Mouse (Mus musculus) heart, embryonic 11.5 days (tissue): Measurements from ENCODE around the gene Gm20695. TPM values are rescaled to one million over a fixed set of nuclear protein-coding genes. Genes with fewer than 3 reads are reported as not detected.
A peak's percentile ranks its signal among the peaks of the same experiment; 100 is the strongest.

Source experiments
- ATAC-seq: fragments of 200-750 bp; cut with Nextera tagmentation; replicated peaks from 2 replicates; pipeline ENCODE4 v1.8.0; 2017; ENCODE audit warnings: moderate library complexity; ENCODE audit not compliant: insufficient number of reproducible peaks, low FRiP score, low TSS enrichment
- H3K27ac ChIP-seq: fragments of 300-500 bp; sonication (generic); 2 replicates; pipeline ENCODE4 v1.5.1; 2014; ENCODE audit warnings: mild to moderate bottlenecking, low read depth, low read length
- H3K27me3 ChIP-seq: fragments of 300-500 bp; sonication (generic); 2 replicates; pipeline ENCODE4 v1.6.1; 2014; ENCODE audit warnings: mild to moderate bottlenecking, low read length, mixed read lengths; ENCODE audit not compliant: control insufficient read depth, insufficient read depth
- H3K36me3 ChIP-seq: fragments of 300-500 bp; sonication (generic); 2 replicates; pipeline ENCODE4 v1.6.1; 2014; ENCODE audit warnings: mild to moderate bottlenecking, low read length, moderate library complexity, mixed read lengths; ENCODE audit not compliant: control insufficient read depth, insufficient read depth
- H3K4me1 ChIP-seq: fragments of 300-500 bp; sonication (generic); 2 replicates; pipeline ENCODE4 v1.6.1; 2014; ENCODE audit warnings: low read length; ENCODE audit not compliant: control insufficient read depth, insufficient read depth
- H3K4me2 ChIP-seq: fragments of 300-500 bp; sonication (generic); 2 replicates; pipeline ENCODE4 v1.6.1; 2014; ENCODE audit warnings: mild to moderate bottlenecking, moderate library complexity
- H3K4me3 ChIP-seq: fragments of 300-500 bp; sonication (generic); 2 replicates; pipeline ENCODE4 v1.5.1; 2014; ENCODE audit warnings: low read depth, low read length
- H3K9ac ChIP-seq: fragments of 300-500 bp; sonication (generic); 2 replicates; pipeline ENCODE4 v1.6.1; 2014; ENCODE audit warnings: mild to moderate bottlenecking, low read depth, low read length, moderate library complexity
- H3K9me3 ChIP-seq: fragments of 300-500 bp; sonication (generic); replicated peaks from 2 replicates; pipeline ENCODE4 v1.6.1; 2016; ENCODE audit warnings: low read length; ENCODE audit not compliant: control insufficient read depth
- WGBS: fragments of 180-500 bp; shearing (Covaris S2); extraction: QIAGEN DNeasy Blood & Tissue Kit; methylation state at CpG from one replicate; pipeline ENCODE4 v1.1.7; 2014; ENCODE audit not compliant: insufficient replicate concordance; 5-methylcytosine and 5-hydroxymethylcytosine counted together
- polyA plus RNA-seq: library from polyadenylated mRNA; unstranded; fragments of >200 nt; fragmentation: Nextera tagmentation; extraction: Ambion mirVana; gene quantifications from 2 replicates; pipeline ENCODE4 v1.2.1, GENCODE M21; 2014

The Gm20695 gene
- polyA plus RNA-seq, 1 experiment from 2014 or later: 2.2 TPM

GRCm38 (mm10) chr16:3909118-3909517 lies 24.7 kb downstream of the Gm20695 start:
- Histone ChIP-seq H3K9me3 (no peaks in the 10 kb centered on the region), H3K4me2 (peak overlapping the region; percentile 90), H3K36me3 (peaks cover 20% of the 10 kb centered on the region), H3K4me3 (peak overlapping the region; percentile 68), H3K27ac (peak overlapping the region; percentile 60; the same call in 1 of the 2 replicates), H3K4me1 (peaks cover 5% of the 10 kb centered on the region; the same call in 1 of the 2 replicates), H3K9ac (peak overlapping the region; percentile 80), H3K27me3 (no peaks in the 10 kb centered on the region)
- no peak; the same call in 1 of the 2 replicates for ATAC-seq
- WGBS: 11% methylated on average over 20 of the region's 20 CpGs

GRCm38 (mm10) chr16:3920756-3921155 lies 36.3 kb downstream of the Gm20695 start:
- Histone ChIP-seq H3K27me3 (no peaks in the 10 kb centered on the region), H3K4me3 (no peak overlapping the region), H3K9ac (no peak overlapping the region), H3K4me2 (no peak overlapping the region), H3K27ac (no peak overlapping the region), H3K36me3 (peaks cover 19% of the 10 kb centered on the region), H3K4me1 (no peaks in the 10 kb centered on the region), H3K9me3 (no peaks in the 10 kb centered on the region)
- ATAC-seq: no peak
- 89% methylated on average over 2 of the region's 2 CpGs for WGBS

GRCm38 (mm10) chr16:3923515-3923914 lies 39.1 kb downstream of the Gm20695 start:
- peaks cover 17% of the 10 kb centered on the region for H3K36me3 ChIP-seq
- ATAC-seq: no peak
- H3K4me1 ChIP-seq: no peaks in the 10 kb centered on the region
- H3K27me3 ChIP-seq: no peaks in the 10 kb centered on the region
- no peak overlapping the region for H3K4me3 ChIP-seq
- WGBS: 80% methylated on average over 3 of the region's 3 CpGs
- no peak overlapping the region for H3K4me2 ChIP-seq
- no peak overlapping the region for H3K9ac ChIP-seq
- H3K27ac ChIP-seq: no peak overlapping the region
- no peaks in the 10 kb centered on the region for H3K9me3 ChIP-seq

GRCm38 (mm10) chr16:3923966-3924365 lies 39.5 kb downstream of the Gm20695 start:
- Histone ChIP-seq H3K27me3 (no peaks in the 10 kb centered on the region), H3K9me3 (no peaks in the 10 kb centered on the region), H3K4me3 (no peak overlapping the region), H3K36me3 (peaks cover 19% of the 10 kb centered on the region), H3K9ac (no peak overlapping the region), H3K27ac (no peak overlapping the region), H3K4me1 (no peaks in the 10 kb centered on the region), H3K4me2 (no peak overlapping the region)
- no peak for ATAC-seq
- 72% methylated on average over 4 of the region's 4 CpGs for WGBS

GRCm38 (mm10) chr16:3928582-3928981 lies 44.1 kb downstream of the Gm20695 start:
- Histone ChIP-seq H3K9ac (no peak overlapping the region), H3K9me3 (no peaks in the 10 kb centered on the region), H3K4me3 (no peak overlapping the region), H3K4me2 (no peak overlapping the region), H3K4me1 (no peaks in the 10 kb centered on the region), H3K27me3 (no peaks in the 10 kb centered on the region), H3K27ac (no peak overlapping the region), H3K36me3 (peaks cover 19% of the 10 kb centered on the region)
- 42% methylated on average over 1 of the region's 1 CpGs for whole genome bisulfite sequencing
- ATAC-seq: no peak

GRCm38 (mm10) chr16:3929151-3929550 lies 44.7 kb downstream of the Gm20695 start:
- Histone ChIP-seq H3K9ac (no peak overlapping the region), H3K4me3 (no peak overlapping the region), H3K4me2 (no peak overlapping the region), H3K27ac (no peak overlapping the region), H3K9me3 (no peaks in the 10 kb centered on the region), H3K4me1 (no peaks in the 10 kb centered on the region), H3K36me3 (peaks cover 17% of the 10 kb centered on the region), H3K27me3 (no peaks in the 10 kb centered on the region)
- ATAC-seq: no peak
- 73% methylated on average over 7 of the region's 7 CpGs for WGBS

- no peak overlapping the region for H3K27ac ChIP-seq
- no peak overlapping the region for H3K4me2 ChIP-seq
- peaks cover 9% of the 10 kb centered on the region; the same call in 1 of the 2 replicates for H3K36me3 ChIP-seq
- ATAC-seq: no peak
- H3K27me3 ChIP-seq: no peaks in the 10 kb centered on the region
- no peak overlapping the region for H3K4me3 ChIP-seq
- H3K9me3 ChIP-seq: no peaks in the 10 kb centered on the region
- H3K9ac ChIP-seq: no peak overlapping the region; the same call in 1 of the 2 replicates
- no peaks in the 10 kb centered on the region for H3K4me1 ChIP-seq
- 83% methylated on average over 6 of the region's 6 CpGs for WGBS
Measured at GRCm38 (mm10) chr16:3933536-3933935, 49.1 kb downstream of the Gm20695 start.

GRCm38 (mm10) chr16:3934091-3934490 lies 49.6 kb downstream of the Gm20695 start:
- peaks cover 10% of the 10 kb centered on the region; the same call in 1 of the 2 replicates for H3K36me3 ChIP-seq
- H3K27me3 ChIP-seq: no peaks in the 10 kb centered on the region
- no peak overlapping the region for H3K4me2 ChIP-seq
- no peak overlapping the region for H3K27ac ChIP-seq
- H3K4me1 ChIP-seq: no peaks in the 10 kb centered on the region
- no peak for ATAC-seq
- H3K4me3 ChIP-seq: no peak overlapping the region
- 85% methylated on average over 1 of the region's 1 CpGs for WGBS
- no peak overlapping the region for H3K9ac ChIP-seq
- no peaks in the 10 kb centered on the region for H3K9me3 ChIP-seq

- no peak for ATAC-seq
- no peaks in the 10 kb centered on the region for H3K27me3 ChIP-seq
- 81% methylated on average over 4 of the region's 4 CpGs for WGBS
- H3K4me1 ChIP-seq: no peaks in the 10 kb centered on the region
- H3K36me3 ChIP-seq: peaks cover 10% of the 10 kb centered on the region; the same call in 1 of the 2 replicates
- no peaks in the 10 kb centered on the region for H3K9me3 ChIP-seq
- H3K27ac ChIP-seq: no peak overlapping the region
- no peak overlapping the region for H3K4me2 ChIP-seq
- H3K4me3 ChIP-seq: no peak overlapping the region
- H3K9ac ChIP-seq: no peak overlapping the region
Measured at GRCm38 (mm10) chr16:3934701-3935100, 50.3 kb downstream of the Gm20695 start.
